Mouse (Mus musculus): ENCODE results near the gene Polr2c.
"Not testable (repeated sequence)": the region's sequence is repeated elsewhere in the genome, so short reads cannot be mapped to it uniquely, and the experiment has no call there.

The Polr2c gene

GRCm38 (mm10) chr8:94857346-94858173 lies at the start of gene Polr2c:
Gene Polr2c, plus strand, starts transcription at chr8:94857450.
- peak; percentile 96 to 97 for DNase-seq

DNA sequence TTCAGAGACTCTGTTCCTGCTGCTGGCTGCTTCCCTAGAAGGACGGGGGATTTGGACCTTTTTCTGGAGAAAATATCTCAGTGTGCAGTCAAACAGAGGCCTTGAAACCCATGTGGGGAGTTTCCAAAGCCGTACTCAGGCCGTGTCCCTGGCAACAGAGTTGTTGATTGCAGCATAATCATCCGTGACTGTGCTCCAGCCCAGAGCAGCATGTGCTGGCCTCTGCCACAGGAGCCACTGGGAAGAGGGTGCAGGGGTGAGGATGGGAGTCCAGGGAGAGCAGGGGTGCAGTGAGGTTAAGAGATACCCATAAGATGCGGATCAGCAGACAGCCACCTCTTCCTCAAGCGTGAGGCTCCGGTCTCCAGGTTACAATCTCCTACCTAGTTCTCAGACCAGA lies 49.7 kb upstream of the Polr2c start:
- DNase-seq: no peak

DNA sequence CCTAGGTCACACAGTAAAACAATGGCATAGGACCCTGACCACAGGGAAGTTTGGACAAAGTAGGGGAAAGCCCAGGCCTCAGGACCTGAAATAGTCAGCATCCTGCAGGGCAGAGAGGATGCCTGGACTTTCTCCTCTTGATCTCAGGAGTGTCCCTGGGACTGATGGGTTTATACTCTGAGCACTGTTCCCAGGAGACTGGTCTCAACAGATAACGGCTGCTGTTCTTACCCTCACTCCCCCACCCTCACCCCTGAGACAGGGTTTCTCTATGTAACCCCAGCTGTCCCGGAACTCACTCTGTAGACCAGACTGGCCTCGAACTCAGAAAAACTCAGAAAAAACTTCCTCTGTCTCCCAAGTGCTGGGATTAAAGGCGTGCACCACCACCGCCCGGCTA lies 48.9 kb upstream of the Polr2c start:
- DNase-seq: no peak

- DNase-seq: no peak
These were observed 47.1 kb upstream of the Polr2c start, which contains the start of gene Ccl17 for GRCm38 (mm10) chr8:94810153-94810552. Gene Ccl17, plus strand, starts transcription at chr8:94810453.

DNA sequence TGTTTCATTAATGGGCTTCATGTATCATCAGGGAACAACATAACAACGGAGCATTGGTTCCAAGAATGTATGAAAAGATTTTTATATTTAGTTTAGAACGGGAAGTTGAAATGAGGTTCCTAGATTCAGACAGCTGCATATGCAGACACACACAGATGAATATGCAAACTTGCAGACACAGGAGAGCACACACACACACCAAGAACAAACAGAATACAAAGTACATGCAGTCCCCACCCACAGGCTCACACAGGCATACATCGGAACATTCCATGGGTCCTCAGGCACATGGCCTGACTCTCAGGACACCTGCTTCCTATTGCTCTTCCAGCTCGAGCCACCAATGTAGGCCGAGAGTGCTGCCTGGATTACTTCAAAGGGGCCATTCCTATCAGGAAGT lies 46.4 kb upstream of the Polr2c start:
- DNase-seq: no peak

- DNase-seq: no peak
These were observed 45.6 kb upstream of the Polr2c start for GRCm38 (mm10) chr8:94811654-94812053.

DNA sequence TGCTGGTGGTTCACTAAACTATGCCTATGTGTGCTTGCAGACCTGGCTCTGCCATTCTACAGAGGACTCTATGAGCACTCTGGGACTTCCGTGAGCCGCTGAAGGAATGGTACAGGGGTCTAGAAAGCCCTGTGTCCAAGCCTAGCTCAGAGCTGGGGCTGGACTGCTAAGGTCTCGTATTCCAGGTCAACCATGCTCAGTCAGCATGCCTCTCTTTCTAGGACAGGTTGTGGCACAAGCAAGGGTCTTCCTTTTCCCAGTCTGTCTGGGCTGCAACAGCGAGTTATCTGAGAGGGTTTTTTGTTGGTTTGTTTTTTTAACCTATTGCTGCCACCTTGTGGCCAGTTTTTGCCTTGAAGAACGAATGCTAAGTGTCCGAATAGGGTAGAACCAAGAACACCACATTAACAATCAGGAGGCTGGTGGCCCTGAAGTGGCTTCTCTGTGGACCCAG lies 44.6 kb upstream of the Polr2c start:
- peak; percentile 90 to 91 for DNase-seq

DNA sequence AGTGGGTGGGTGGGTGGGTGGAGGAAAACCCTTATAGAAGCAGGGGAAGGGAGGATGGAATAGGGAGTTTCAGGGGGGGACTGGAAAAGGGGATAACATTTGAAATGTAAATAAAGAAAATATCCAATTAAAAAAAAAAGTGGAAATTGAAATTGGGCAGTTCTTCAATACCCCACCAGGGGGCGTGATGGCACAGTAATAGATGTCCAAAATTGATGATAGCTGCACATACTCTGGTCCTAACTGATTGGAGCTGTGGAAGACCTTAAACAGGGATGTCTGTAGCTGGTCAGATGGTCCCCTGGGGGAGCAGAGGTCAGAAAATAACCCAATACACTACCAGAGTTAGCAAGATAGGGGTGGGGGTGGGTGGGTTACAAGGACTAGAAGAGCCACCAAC lies 42.7 kb upstream of the Polr2c start:
- peak in 1 of 2 experiments; percentile 61 for DNase-seq

GRCm38 (mm10) chr8:94817933-94818332 lies 39.3 kb upstream of the Polr2c start:
- no peak for DNase-seq

DNA sequence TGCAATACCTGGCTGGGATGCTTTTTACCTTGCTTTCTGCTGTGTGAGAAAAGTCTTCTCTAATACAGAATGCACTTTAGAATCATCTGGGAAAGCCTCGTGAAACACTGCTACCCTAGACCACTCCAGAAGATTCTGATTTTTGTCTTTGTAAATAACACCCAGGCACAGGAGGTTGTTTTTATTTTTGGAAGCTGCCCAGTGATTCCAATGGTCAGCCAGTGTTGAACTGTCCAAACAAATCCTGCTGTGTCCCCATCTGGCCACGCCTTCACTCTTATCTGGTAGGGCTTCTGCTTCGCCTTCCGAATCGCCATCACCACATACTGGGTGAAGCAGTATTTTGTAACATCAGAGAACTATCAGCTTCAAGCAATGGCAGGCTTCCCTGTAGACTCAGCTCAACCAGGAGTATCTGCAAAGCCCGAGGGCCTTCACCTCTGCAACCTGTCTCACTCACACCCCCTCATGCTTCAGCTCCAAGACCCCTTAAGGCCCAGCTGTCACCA lies 37.5 kb upstream of the Polr2c start:
- DNase-seq: no peak

DNA sequence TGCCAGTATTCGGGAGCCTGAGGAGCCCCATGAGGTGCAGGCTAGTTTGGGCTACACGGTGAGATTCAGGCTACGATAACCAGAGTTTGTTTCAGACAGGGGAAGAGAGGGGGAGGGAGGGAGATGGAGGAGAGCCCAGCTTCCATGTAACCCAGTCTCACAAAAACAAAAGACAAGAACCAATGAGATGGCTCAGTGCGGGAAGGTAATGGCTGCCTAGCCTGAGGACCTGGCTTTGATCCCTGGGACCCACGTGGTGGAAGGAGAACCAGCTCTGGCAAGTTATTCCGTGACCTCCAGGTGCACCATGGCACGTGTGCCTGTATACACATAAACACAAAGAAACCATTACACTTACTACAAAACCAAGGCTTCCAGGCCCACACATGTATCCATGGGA lies 36.7 kb upstream of the Polr2c start:
- DNase-seq: no peak

- no peak for DNase-seq
These were observed 35.9 kb upstream of the Polr2c start for GRCm38 (mm10) chr8:94821381-94821780.

DNA sequence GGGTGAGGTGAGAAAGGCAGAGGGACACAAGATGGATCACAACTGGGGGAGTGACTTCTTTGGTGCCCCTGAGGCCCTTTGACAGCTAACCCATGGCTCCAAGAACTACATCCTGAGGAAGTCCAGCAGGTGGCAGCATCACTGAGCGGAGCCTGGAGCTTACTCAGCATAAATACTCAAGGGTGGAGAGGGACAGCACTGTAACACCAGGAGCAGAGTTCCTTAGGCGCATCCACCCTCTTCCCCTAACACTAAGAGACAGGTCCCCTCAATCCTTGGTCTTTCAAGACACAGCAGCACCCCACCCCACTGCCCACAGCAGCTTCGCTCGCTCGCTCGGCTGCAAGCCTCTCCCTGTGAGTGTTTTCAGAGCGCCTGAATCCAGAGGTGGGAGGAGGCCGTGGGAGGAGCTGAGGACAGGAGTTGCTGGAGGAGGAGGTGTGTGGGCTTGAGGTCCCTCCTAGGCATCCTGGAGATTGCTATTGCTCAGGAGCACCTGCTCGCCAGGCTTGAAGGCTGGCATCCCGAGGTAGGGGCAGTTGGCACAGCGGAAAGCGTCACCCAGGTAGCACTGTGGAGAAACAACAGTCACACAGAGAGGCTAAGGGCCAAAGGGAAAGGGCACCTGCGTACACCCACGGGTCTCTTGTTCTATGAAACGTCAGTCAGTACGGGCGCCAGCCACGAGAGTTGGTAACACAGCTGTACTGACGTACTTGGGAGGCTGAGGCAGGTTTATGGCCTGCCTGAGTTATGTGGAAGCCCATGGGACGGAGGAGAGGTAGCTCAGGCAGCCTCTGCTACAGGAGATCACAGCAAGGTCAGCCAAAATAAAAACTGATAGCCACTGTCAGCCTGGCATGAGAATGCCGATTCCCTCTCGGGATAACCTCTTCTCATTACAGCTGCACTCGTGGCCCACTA lies 34.4 kb upstream of the Polr2c start:
- DNase-seq: peak; percentile 55 to 70

DNA sequence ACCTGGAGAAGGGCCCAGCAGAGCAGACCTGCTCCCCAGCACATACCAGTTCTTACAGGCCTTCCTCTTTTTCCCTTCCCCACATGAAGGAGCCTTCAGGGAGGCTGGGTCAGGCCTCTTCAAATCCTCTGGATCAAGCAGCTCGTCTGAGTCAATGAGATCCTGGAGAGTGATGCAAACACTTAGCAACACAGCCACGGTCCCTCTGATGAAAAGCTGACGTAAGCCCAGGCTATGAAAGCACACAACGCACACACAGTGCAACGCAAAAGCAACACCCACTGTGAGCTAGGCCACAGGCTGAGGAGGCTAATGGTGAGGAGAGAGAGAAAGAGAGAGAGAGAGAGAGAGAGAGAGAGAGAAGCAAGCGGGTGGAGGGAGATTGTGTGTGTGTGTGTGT lies 32.1 kb upstream of the Polr2c start:
- no peak for DNase-seq

DNA sequence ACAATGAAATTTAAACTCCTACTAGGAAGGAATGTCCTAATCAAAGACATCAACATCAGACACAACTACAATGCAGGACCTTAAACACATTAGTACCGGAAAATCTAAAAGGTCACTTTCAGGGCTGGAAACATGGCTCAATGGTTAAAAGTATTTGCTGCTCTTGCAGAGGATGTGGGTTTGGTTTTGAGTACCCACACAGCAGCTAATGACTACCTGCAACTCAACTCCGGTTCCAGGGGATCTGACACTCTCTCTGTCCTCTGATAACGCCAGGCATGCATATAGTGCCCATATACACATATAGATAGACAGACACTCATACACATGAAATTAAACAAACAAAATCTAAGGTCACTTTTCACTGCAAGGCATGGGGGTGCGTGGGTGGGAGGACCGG lies 31.0 kb upstream of the Polr2c start:
- DNase-seq: no peak

DNA sequence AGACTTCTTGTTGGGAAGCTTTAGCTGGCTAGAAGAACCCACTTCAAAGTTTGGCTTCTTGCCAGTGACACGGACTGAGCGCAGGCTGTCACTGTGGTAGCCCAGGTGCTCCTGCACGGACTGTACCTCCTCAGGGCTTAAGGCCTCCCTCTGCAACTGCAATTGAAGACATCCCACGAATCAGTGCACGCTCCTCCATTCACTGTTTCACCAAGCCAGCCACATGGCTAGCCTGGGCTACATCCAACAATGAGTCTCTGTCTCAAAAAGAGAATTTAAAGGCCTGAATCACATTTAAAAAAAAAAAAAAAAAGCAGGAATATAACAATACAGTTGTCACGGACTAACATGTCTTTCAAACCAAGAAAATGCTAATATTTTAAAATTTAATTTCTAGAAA lies 29.0 kb upstream of the Polr2c start:
- peak in 1 of 2 experiments; percentile 27 for DNase-seq

DNA sequence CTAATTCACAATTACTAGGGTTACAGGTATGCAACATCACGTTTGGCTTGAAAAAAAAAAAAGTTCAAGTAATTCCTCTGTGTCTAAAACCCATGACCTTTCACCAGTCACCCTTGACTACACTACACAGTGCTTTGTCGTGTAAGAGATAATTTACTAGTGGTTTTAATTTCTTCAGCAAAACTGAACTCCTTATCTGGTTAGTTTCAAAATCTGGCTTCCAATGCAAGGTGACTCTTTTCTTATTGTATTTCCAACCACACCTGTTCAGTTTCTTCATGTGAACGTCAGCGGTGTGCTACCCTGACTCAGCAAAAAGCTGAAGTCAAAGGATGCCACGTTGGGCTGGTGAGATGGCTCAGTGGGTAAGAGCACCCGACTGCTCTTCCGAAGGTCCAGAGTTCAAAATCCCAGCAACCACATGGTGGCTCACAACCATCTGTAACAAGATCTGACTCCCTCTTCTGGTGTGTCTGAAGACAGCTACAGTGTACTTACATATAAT lies 23.3 kb upstream of the Polr2c start:
- DNase-seq: not testable (repeated sequence)

- not testable (repeated sequence) for DNase-seq
These were observed 21.5 kb upstream of the Polr2c start for GRCm38 (mm10) chr8:94835751-94836150.

DNA sequence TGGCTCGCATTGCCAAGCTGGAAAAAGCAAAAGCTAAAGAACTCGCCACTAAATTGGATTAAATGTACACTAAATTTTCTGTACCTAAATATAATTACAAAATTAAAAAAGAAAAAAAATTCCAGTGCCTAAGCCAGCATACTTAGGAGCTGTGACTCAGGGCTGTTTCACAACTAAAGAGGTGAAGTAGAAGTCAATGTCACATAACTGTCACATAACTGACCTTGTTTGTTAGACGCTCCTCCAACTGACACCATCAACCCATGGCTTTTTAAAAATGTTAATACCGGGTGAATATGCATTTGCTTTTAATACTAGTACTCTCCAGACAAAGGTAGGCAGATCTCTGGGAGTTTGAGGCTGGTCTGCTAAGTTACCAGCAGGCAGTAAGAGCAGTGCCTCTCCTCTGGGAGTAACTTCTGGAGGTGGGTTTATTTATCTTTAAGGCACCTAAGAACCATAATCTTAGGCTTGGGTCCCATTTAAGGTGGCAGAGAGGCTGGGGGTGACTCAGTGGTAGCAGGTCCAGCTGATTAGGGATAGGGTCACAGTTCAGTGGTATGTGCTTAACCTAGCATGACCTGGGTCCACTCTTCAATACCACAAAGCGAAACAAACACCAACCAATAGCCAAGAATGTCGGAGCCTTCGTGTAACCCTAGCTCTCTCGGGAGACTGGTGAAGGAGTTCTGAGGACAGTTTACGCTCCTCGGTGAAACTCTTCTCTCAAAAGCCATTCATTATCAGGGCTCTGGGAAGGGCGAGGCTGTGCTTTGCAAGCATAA lies 20.6 kb upstream of the Polr2c start:
- no peak for DNase-seq

GRCm38 (mm10) chr8:94837662-94838574 lies 19.3 kb upstream of the Polr2c start, which contains the start of the genes Coq9 and Ciapin1:
Gene Coq9, plus strand, starts transcription at chr8:94838321.
Gene Ciapin1, minus strand, starts transcription at chr8:94838358.
- DNase-seq: peak; percentile 96 to 97

DNA sequence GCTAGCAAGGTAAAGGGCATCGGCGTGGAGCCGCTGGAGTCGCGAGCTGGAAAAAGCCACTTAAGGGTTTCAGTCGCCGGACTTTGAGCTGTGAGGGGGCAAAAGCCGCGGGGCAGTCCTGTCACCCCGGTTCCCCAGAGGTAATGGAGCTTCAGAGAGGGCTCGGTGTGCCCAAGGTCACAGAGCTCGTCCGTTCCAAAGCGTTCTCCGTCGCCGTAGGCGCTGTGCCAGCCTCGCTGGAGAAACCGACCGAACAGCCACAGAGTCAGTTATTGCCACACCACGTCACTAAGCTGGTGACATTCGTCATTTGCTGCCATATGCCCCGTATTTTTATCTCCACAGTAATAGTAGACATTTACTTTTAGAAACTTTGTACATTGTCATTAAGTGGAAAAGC lies 18.6 kb upstream of the Polr2c start:
- peak in 1 of 2 experiments; percentile 90 for DNase-seq

Measured in cerebellum, postnatal 25 days (tissue).